Mouse (Mus musculus) adrenal gland (tissue): Measurements from ENCODE around the gene Olfr251.
"Not testable (repeated sequence)": the region's sequence is repeated elsewhere in the genome, so short reads cannot be mapped to it uniquely, and the experiment has no call there.

Source experiments
- intact Hi-C: fragments of 180-260 bp; cut with DNase I; formaldehyde crosslinking; loops from one replicate; pipeline ENCODE4 v1.15.1; 2025
- long read RNA-seq, 2 experiments: library from polyadenylated mRNA; unstranded; transcript quantifications; one replicate each; pipeline ENCODE4 v2.0.0; 2020; ENCODE audit warnings: borderline replicate concordance in 1 of 2; ENCODE audit not compliant: insufficient replicate concordance in 1 of 2

Olfr251 gene
- long read RNA-seq, experiment 1, result 0 reads
- long read RNA-seq, experiment 2, result 0 reads

- intact Hi-C loops, result no loop called here
Measured at GRCm38 (mm10) chr9:38376786-38377185, at the start of gene Olfr251. Gene Olfr251, plus strand, starts transcription at chr9:38377086.

GRCm38 (mm10) chr9:38328760-38329159 lies 48.1 kb upstream of the Olfr251 start, which contains the start of gene Olfr25:
Gene Olfr25, plus strand, starts transcription at chr9:38329060.
- intact Hi-C loops, result no loop called here

GRCm38 (mm10) chr9:38348111-38348510 lies 28.8 kb upstream of the Olfr251 start, which contains the start of gene Olfr898:
Gene Olfr898, plus strand, starts transcription at chr9:38348411.
- intact Hi-C loops, result no loop called here

GRCm38 (mm10) chr9:38366596-38366995 lies 10.3 kb upstream of the Olfr251 start, which contains the start of gene Olfr250:
Gene Olfr250, plus strand, starts transcription at chr9:38366896.
- intact Hi-C loops, result no loop called here

GRCm38 (mm10) chr9:38401398-38401797 lies 24.5 kb downstream of the Olfr251 start, which contains the start of gene Olfr147:
Gene Olfr147, plus strand, starts transcription at chr9:38401698.
- intact Hi-C loops, result no loop called here

- intact Hi-C loops, result not testable (repeated sequence)
Measured at GRCm38 (mm10) chr9:38407502-38407901, 30.6 kb downstream of the Olfr251 start.

GRCm38 (mm10) chr9:38413502-38413901 lies 36.6 kb downstream of the Olfr251 start:
- intact Hi-C loops, result not testable (repeated sequence)

GRCm38 (mm10) chr9:38423801-38424200 lies 46.9 kb downstream of the Olfr251 start:
- intact Hi-C loops, result no loop called here

- intact Hi-C loops, result no loop called here
Measured at GRCm38 (mm10) chr9:38427026-38427425, 50.1 kb downstream of the Olfr251 start.

- intact Hi-C loops, result no loop called here
Measured at GRCm38 (mm10) chr9:38429155-38429554, 52.3 kb downstream of the Olfr251 start, which contains the start of gene Olfr901. Gene Olfr901, plus strand, starts transcription at chr9:38429455.
